25 mouse cellular contexts compared by ENCODE assay signal in the genomic region with DNA sequence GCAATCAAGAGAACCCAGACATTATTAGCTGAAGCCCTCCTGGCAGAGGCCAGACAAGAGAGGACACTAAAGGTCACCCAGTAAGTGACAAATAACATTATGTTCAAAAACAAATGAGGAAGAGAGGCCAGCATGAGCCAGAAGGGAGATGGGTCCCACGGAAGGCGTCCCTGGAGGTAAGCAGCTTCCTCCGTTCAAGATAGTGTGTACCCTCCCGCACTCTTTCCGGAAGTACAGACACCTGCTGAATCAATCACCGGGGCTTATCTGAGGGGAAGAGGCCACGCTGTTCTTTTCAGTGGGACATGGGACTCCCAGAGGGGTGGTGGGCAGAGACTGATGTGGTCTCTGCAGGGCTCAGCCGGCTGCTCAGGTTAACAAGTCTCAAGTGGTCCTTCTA.
DNase-seq lines count a peak whose midpoint lies in the region; ATAC-seq and TF ChIP-seq lines count a peak whose summit lies in the region.
"Had no signal": no experiment of that assay in that cellular context is flagged by ENCODE, and none has a peak within 500 bp of the region (broad histone marks: within the 10 kb centered on the region; RNA-seq: fewer than 3 reads in every experiment).

No protein-coding gene starts in this region.

- intact Hi-C loops in heart, adult 2 months (cut with DNase I), result loop anchor here (1.0 to 10.0 kb wide), 4 partner anchors 38 to 365 kb away; a partner anchor contains a TSS

- no peak overlapping the region for H3K4me2 ChIP-seq in kidney, embryonic 14.5 days (replicated peaks; ENCODE audit: low read depth, low read length)
- H3K4me2 ChIP-seq: forebrain, embryonic 13.5 days; hindbrain, embryonic 13.5 days; lung, embryonic 14.5 days; midbrain, embryonic 15.5 days; neural tube, embryonic 15.5 days had no signal

- no peak for ATAC-seq in kidney, embryonic 14.5 days (ENCODE audit: low FRiP score, low TSS enrichment)
- ATAC-seq: forebrain, embryonic 13.5 days; intestine, embryonic 16.5 days; midbrain, embryonic 15.5 days; Patski had no signal

- 39% methylated on average over 8 of the region's 8 CpGs for WGBS in heart, adult 2 months
- 84% methylated on average over 8 of the region's 8 CpGs for WGBS in kidney, embryonic 14.5 days

- peak; percentile 38; the same call in 1 of the 2 replicates for TF ChIP-seq POLR2A in heart, adult 2 months (IDR thresholded peaks at IDR 0.05; ENCODE audit: insufficient read depth, low read depth, low read length)

- H3K79me2 ChIP-seq in heart, adult 2 months (replicated peaks; ENCODE audit: control insufficient read depth, insufficient read depth, low read length), result no peaks in the 10 kb centered on the region

- no peak overlapping the region for H3K9ac ChIP-seq in heart, adult 2 months (ENCODE audit: low read depth, low read length)
- no peak overlapping the region for H3K9ac ChIP-seq in kidney, embryonic 14.5 days (ENCODE audit: low read depth, low read length)
- H3K9ac ChIP-seq: forebrain, embryonic 13.5 days; hindbrain, embryonic 13.5 days; liver, embryonic 14.5 days; lung, embryonic 14.5 days; midbrain, embryonic 15.5 days; neural tube, embryonic 15.5 days had no signal

- H3K36me3 ChIP-seq in heart, adult 2 months (ENCODE audit: control insufficient read depth, insufficient read depth, low read length), result peaks cover 8% of the 10 kb centered on the region
- H3K36me3 ChIP-seq in kidney, embryonic 14.5 days (ENCODE audit: control insufficient read depth, insufficient read depth, low read length), result no peaks in the 10 kb centered on the region
- H3K36me3 ChIP-seq: hindbrain, embryonic 13.5 days; midbrain, embryonic 15.5 days; neural tube, embryonic 15.5 days had no signal

- DNase-seq in gastrocnemius, adult 18-20 months (ENCODE audit: low spot score), result peak; percentile 18
- DNase-seq in gastrocnemius, adult 8-10 months (ENCODE audit: low spot score in 2 of 2), result no peak
- DNase-seq in heart, adult 2 months, result peak; percentile 72 to 76
- no peak for DNase-seq in heart, postnatal 4 days
- peak; percentile 34 for DNase-seq in kidney, adult 9 months
- DNase-seq in skeletal muscle tissue, adult 2 months (ENCODE audit: low read depth, low spot score), result peak; percentile 32
- DNase-seq in thymus, adult 18-20 months, result no peak
- DNase-seq: cerebellum, adult 11 months; cerebellum, adult 9-10 months; cerebellum, postnatal 36 days; kidney, postnatal 10 days; liver; lung, embryonic 14.5 days; lung, postnatal 14 days; right cerebral cortex, postnatal 25 days; spleen, adult 18-20 months; thymus, postnatal 25 days had no signal

- H3K4me3 ChIP-seq in heart, adult 2 months, result no peak overlapping the region
- H3K4me3 ChIP-seq in kidney, embryonic 14.5 days (ENCODE audit: low read length), result no peak overlapping the region
- H3K4me3 ChIP-seq: forebrain, embryonic 13.5 days; hindbrain, embryonic 13.5 days; midbrain, embryonic 15.5 days; neural tube, embryonic 15.5 days had no signal

- H3K4me1 ChIP-seq in heart, adult 2 months (ENCODE audit: control insufficient read depth, insufficient read depth, low read length), result peaks cover 20% of the 10 kb centered on the region
- no peaks in the 10 kb centered on the region for H3K4me1 ChIP-seq in kidney, embryonic 14.5 days (ENCODE audit: control insufficient read depth, insufficient read depth, low read length)
- H3K4me1 ChIP-seq: forebrain, embryonic 13.5 days; hindbrain, embryonic 13.5 days; midbrain, embryonic 15.5 days; neural tube, embryonic 15.5 days had no signal

- peak; percentile 98 for TF ChIP-seq EP300 in heart, adult 2 months (IDR thresholded peaks at IDR 0.05; ENCODE audit: insufficient read depth, low read depth, low read length)

- H3K27me3 ChIP-seq in heart, adult 2 months (ENCODE audit: control insufficient read depth, insufficient read depth, low read length), result no peaks in the 10 kb centered on the region
- H3K27me3 ChIP-seq in kidney, embryonic 14.5 days (ENCODE audit: control insufficient read depth, insufficient read depth, low read length), result no peaks in the 10 kb centered on the region
- H3K27me3 ChIP-seq: forebrain, embryonic 13.5 days; hindbrain, embryonic 13.5 days; midbrain, embryonic 15.5 days; Patski had no signal

- TF ChIP-seq CTCF in heart, adult 2 months (IDR thresholded peaks at IDR 0.05), result no peak

- peak overlapping the region; percentile 85 for H3K27ac ChIP-seq in heart, adult 2 months
- no peak overlapping the region for H3K27ac ChIP-seq in kidney, embryonic 14.5 days (ENCODE audit: low read depth, low read length)
- H3K27ac ChIP-seq: forebrain, embryonic 13.5 days; hindbrain, embryonic 13.5 days; liver, embryonic 14.5 days; midbrain, embryonic 15.5 days; neural tube, embryonic 15.5 days had no signal

- H3K9me3 ChIP-seq in kidney, embryonic 14.5 days (ENCODE audit: control insufficient read depth, low read length), result no peaks in the 10 kb centered on the region
- H3K9me3 ChIP-seq: forebrain, embryonic 13.5 days; hindbrain, embryonic 13.5 days; midbrain, embryonic 15.5 days; neural tube, embryonic 15.5 days had no signal

Comparison
In these comparisons a context has a peak if more than half of its experiments do, and no peak if none do; other contexts are left out.
1. DNase-seq: peak in gastrocnemius, adult 18-20 months (single experiment), heart, adult 2 months (2 of 2), kidney, adult 9 months (single experiment) and skeletal muscle tissue, adult 2 months (single experiment); none in gastrocnemius, adult 8-10 months (0 of 2), heart, postnatal 4 days (single experiment) and thymus, adult 18-20 months (0 of 2).